Mouse (Mus musculus) right cerebral cortex, postnatal 4 days (tissue): ENCODE measurements at regions not wholly inside any gene's neighbourhood (a gene's known extent, or its start where the extent isn't known, plus 50 kb on each side); places are given as distances from the start of the nearest gene placed in this dataset.

Source experiments
- DNase-seq: peaks from one replicate; pipeline ENCODE4 v3.0.0-alpha.2; 2022

- no peak for DNase-seq
Measured at GRCm38 (mm10) chr6:44210901-44211300, 544.8 kb upstream of the Tpk1 start.

GRCm38 (mm10) chr6:44204477-44204876, 538.4 kb upstream of the Tpk1 start:
- no peak for DNase-seq

- DNase-seq = no peak
Measured at GRCm38 (mm10) chr6:44203831-44204230, 537.8 kb upstream of the Tpk1 start.

GRCm38 (mm10) chr6:44179927-44180326, 513.8 kb upstream of the Tpk1 start:
- DNase-seq = peak; percentile 8
